Mouse (Mus musculus) lung, embryonic 16.5 days (tissue): Measurements from ENCODE around the gene Spint1. TPM values are rescaled to one million over a fixed set of nuclear protein-coding genes. Genes with fewer than 3 reads are reported as not detected.
A peak's percentile ranks its signal among the peaks of the same experiment; 100 is the strongest.

Experiments
- ATAC-seq: fragments of 200-750 bp; cut with Nextera tagmentation; 2 replicates; pipeline ENCODE4 v1.8.0; 2017; ENCODE audit warnings: low read depth, mild to moderate bottlenecking, moderate library complexity
- H3K27ac ChIP-seq: fragments of 300-500 bp; sonication (generic); 2 replicates; pipeline ENCODE4 v1.5.1; 2014; ENCODE audit warnings: mild to moderate bottlenecking, control low read depth, low read length
- H3K27me3 ChIP-seq: fragments of 300-500 bp; sonication (generic); 2 replicates; pipeline ENCODE4 v1.6.1; 2014; ENCODE audit warnings: low read depth, low read length, mixed read lengths; ENCODE audit not compliant: control insufficient read depth, insufficient read depth
- H3K36me3 ChIP-seq: fragments of 300-500 bp; sonication (generic); 2 replicates; pipeline ENCODE4 v1.6.1; 2014; ENCODE audit warnings: low read length; ENCODE audit not compliant: control insufficient read depth, insufficient read depth
- H3K4me1 ChIP-seq: fragments of 300-500 bp; sonication (generic); replicated peaks from 2 replicates; pipeline ENCODE4 v1.6.1; 2014; ENCODE audit warnings: low read length, mixed read lengths; ENCODE audit not compliant: control insufficient read depth, insufficient read depth
- H3K4me2 ChIP-seq: fragments of 300-500 bp; sonication (generic); 2 replicates; pipeline ENCODE4 v1.6.1; 2014; ENCODE audit warnings: low read depth, low read length, control low read depth
- H3K4me3 ChIP-seq: fragments of 300-500 bp; sonication (generic); 2 replicates; pipeline ENCODE4 v1.5.1; 2014; ENCODE audit warnings: mild to moderate bottlenecking, low read length, control low read depth
- H3K9ac ChIP-seq: fragments of 300-500 bp; sonication (generic); 2 replicates; pipeline ENCODE4 v1.6.1; 2014; ENCODE audit warnings: low read length, control low read depth
- H3K9me3 ChIP-seq: fragments of 300-500 bp; sonication (generic); 2 replicates; pipeline ENCODE4 v1.6.1; 2016; ENCODE audit warnings: low read length; ENCODE audit not compliant: control insufficient read depth
- WGBS: fragments of 180-500 bp; shearing (Covaris S2); extraction: QIAGEN DNeasy Blood & Tissue Kit; methylation state at CpG from one replicate; pipeline ENCODE4 v1.1.7; 2014; 5-methylcytosine and 5-hydroxymethylcytosine counted together
- polyA plus RNA-seq: library from polyadenylated mRNA; unstranded; fragments of >200 nt; fragmentation: Nextera tagmentation; extraction: Ambion mirVana; gene quantifications from 2 replicates; pipeline ENCODE4 v1.2.1, GENCODE M21; 2015

Gene Spint1
- polyA plus RNA-seq, 1 experiment from 2014 or later, result 34.2 TPM

GRCm38 (mm10) chr2:119254976-119255375, 17.8 kb downstream of the Spint1 start:
- H3K27me3 ChIP-seq, result peaks cover 11% of the 10 kb centered on the region
- no peak overlapping the region for H3K27ac ChIP-seq
- ATAC-seq, result no peak
- no peak overlapping the region for H3K4me2 ChIP-seq
- H3K4me1 ChIP-seq, result 0 out of 2 replicates have a peak, but pooled peaks cover 3% of the 10 kb centered on the region
- 27% methylated on average over 7 of the region's 7 CpGs for WGBS
- no peak overlapping the region for H3K9ac ChIP-seq
- H3K36me3 ChIP-seq, result no peaks in the 10 kb centered on the region
- H3K9me3 ChIP-seq, result no peaks in the 10 kb centered on the region
- H3K4me3 ChIP-seq, result no peak overlapping the region

GRCm38 (mm10) chr2:119260518-119260917, 23.4 kb downstream of the Spint1 start:
- Histone ChIP-seq H3K36me3 (no peaks in the 10 kb centered on the region), H3K4me3 (no peak overlapping the region), H3K9me3 (no peaks in the 10 kb centered on the region), H3K9ac (no peak overlapping the region), H3K27me3 (peaks cover under 1% of the 10 kb centered on the region), H3K4me1 (peaks cover 6% of the 10 kb centered on the region), H3K27ac (no peak overlapping the region), H3K4me2 (no peak overlapping the region)
- ATAC-seq, result no peak
- WGBS, result 75% methylated on average over 1 of the region's 1 CpGs

DNA sequence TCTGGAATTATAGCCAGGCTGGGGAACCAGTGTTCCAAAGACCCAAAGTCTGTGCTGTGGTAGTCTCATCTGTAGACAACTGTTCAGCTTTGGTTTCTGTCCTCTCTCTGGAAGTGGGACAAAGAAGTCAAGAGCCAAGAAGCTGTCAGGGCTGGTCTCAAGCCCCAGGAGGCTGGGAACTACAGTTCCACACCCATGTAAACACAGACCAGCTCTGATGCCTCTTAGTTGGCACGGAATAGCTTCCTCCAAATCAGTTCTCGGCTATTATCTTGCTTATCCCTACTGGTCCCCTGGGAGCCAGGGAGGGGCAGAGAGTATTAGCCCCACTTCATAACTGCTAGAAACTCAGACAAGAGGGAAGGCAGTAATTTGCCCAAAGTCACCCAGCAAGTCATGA, 24.2 kb downstream of the Spint1 start:
- ATAC-seq, result peak; percentile 67
- 30% methylated on average over 2 of the region's 2 CpGs for WGBS

GRCm38 (mm10) chr2:119262978-119263377, 25.8 kb downstream of the Spint1 start:
- WGBS, result 18% methylated on average over 8 of the region's 8 CpGs
- peak; percentile 87 for ATAC-seq
- no peak overlapping the region for H3K4me3 ChIP-seq

More for the DNA sequence above, 24.2 kb downstream of the Spint1 start:
- Histone ChIP-seq H3K27me3 (no peaks in the 10 kb centered on the region), H3K4me3 (no peak overlapping the region), H3K4me1 (peaks cover 6% of the 10 kb centered on the region), H3K9me3 (no peaks in the 10 kb centered on the region), H3K36me3 (no peaks in the 10 kb centered on the region), H3K4me2 (no peak overlapping the region), H3K27ac (no peak overlapping the region), H3K9ac (no peak overlapping the region)

GRCm38 (mm10) chr2:119263813-119264212, 26.7 kb downstream of the Spint1 start:
- peaks cover 6% of the 10 kb centered on the region for H3K4me1 ChIP-seq
- H3K9me3 ChIP-seq, result no peaks in the 10 kb centered on the region
- no peak for ATAC-seq
- no peak overlapping the region for H3K4me2 ChIP-seq
- 71% methylated on average over 5 of the region's 5 CpGs for WGBS
- H3K36me3 ChIP-seq, result no peaks in the 10 kb centered on the region
- no peak overlapping the region for H3K27ac ChIP-seq
- no peaks in the 10 kb centered on the region for H3K27me3 ChIP-seq
- no peak overlapping the region for H3K9ac ChIP-seq
- no peak overlapping the region for H3K4me3 ChIP-seq

More at GRCm38 (mm10) chr2:119262978-119263377, 25.8 kb downstream of the Spint1 start:
- H3K36me3 ChIP-seq, result no peaks in the 10 kb centered on the region
- H3K4me1 ChIP-seq, result peaks cover 6% of the 10 kb centered on the region
- no peaks in the 10 kb centered on the region for H3K27me3 ChIP-seq
- no peaks in the 10 kb centered on the region for H3K9me3 ChIP-seq
- peak overlapping the region; percentile 34; the same call in 1 of the 2 replicates for H3K4me2 ChIP-seq
- H3K27ac ChIP-seq, result peak overlapping the region; percentile 44
- H3K9ac ChIP-seq, result peak overlapping the region; percentile 22; the same call in 1 of the 2 replicates

DNA sequence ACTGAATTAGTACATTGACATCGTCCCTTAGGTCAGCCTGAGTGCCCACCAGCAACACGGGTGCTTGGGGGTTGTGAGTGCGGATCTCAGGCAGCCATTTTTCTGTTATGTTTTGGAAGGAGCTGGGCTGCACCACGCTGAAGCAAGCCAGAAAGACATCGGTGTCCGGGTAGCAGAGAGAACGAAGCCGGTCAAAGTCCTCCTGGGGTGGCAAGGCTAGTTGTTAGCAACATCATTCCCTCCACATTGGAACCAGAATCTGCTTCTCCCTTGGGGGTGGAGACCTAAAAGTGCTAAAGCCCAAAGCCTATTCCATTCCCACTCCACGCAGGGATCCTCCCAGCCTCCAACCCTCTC, 33.1 kb downstream of the Spint1 start:
- Histone ChIP-seq H3K27me3 (peaks cover 6% of the 10 kb centered on the region), H3K9ac (no peak overlapping the region; the same call in 1 of the 2 replicates), H3K27ac (no peak overlapping the region), H3K4me2 (peak overlapping the region; percentile 100), H3K4me3 (peak overlapping the region; percentile 64), H3K9me3 (no peaks in the 10 kb centered on the region), H3K36me3 (no peaks in the 10 kb centered on the region), H3K4me1 (peaks cover 3% of the 10 kb centered on the region; the same call in 1 of the 2 replicates)
- no peak for ATAC-seq
- WGBS, result 56% methylated on average over 9 of the region's 9 CpGs

DNA sequence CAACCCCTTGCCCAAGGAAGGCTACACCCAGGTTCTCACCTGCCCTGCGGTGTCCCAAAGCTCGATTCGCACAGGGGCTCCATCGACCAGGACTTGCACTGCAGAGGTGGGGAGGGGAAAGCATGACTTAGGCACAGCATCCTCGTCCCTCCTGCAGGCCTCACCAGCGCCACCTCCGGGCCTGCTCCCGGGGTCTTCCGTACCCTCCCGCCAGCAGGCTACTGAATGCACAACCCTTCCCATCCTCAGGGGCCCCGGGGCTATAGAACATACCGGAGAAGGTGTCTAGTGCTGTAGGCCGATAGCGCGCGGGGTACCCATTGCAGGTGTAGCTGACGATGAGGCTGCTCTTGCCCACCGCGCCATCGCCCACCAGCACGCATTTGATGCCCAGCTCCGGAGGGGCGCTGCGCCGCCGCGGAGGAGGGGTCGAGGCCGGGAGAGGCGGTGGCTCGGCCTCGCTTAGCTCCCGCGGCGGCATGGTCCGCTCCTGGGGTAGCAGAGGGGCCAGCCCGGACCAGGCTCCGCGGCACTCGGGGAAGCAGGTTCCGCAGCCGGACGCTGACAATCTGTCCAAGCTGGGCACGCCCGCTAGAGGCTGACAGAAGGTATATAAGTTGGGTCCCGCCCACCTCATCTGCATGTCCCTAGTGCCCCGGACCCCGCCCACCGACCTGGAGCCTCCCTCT, 33.6 kb downstream of the Spint1 start, which contains the start of gene Rhov:
Gene Rhov, minus strand, starts transcription at position 630 of the 689 bp plus-strand sequence.
- peak within 1 kb of the TSS; percentile 64 for H3K4me3 ChIP-seq
- H3K27ac ChIP-seq, result no peak within 1 kb of the TSS
- no peaks in the 10 kb centered on the region for H3K36me3 ChIP-seq
- H3K4me2 ChIP-seq, result peak within 1 kb of the TSS; percentile 100
- no peaks in the 10 kb centered on the region for H3K9me3 ChIP-seq
- WGBS, result under 1% methylated on average over 49 of the region's 49 CpGs
- peaks cover 3% of the 10 kb centered on the region; the same call in 1 of the 2 replicates for H3K4me1 ChIP-seq
- H3K27me3 ChIP-seq, result peaks cover 6% of the 10 kb centered on the region
- H3K9ac ChIP-seq, result peak within 1 kb of the TSS; percentile 68
- peak; percentile 89 for ATAC-seq

GRCm38 (mm10) chr2:119274126-119274525, 37.0 kb downstream of the Spint1 start:
- no peak overlapping the region for H3K9ac ChIP-seq
- no peak for ATAC-seq
- no peak overlapping the region for H3K4me3 ChIP-seq
- H3K9me3 ChIP-seq, result no peaks in the 10 kb centered on the region
- 77% methylated on average over 1 of the region's 1 CpGs for WGBS
- no peaks in the 10 kb centered on the region for H3K36me3 ChIP-seq
- peaks cover 6% of the 10 kb centered on the region for H3K27me3 ChIP-seq
- no peak overlapping the region for H3K4me2 ChIP-seq
- H3K27ac ChIP-seq, result no peak overlapping the region
- H3K4me1 ChIP-seq, result peaks cover 3% of the 10 kb centered on the region; the same call in 1 of the 2 replicates

GRCm38 (mm10) chr2:119276926-119277325, 39.8 kb downstream of the Spint1 start:
- no peaks in the 10 kb centered on the region for H3K4me1 ChIP-seq
- H3K4me3 ChIP-seq, result no peak overlapping the region
- H3K27ac ChIP-seq, result no peak overlapping the region
- H3K27me3 ChIP-seq, result no peaks in the 10 kb centered on the region
- 72% methylated on average over 7 of the region's 7 CpGs for WGBS
- no peaks in the 10 kb centered on the region for H3K36me3 ChIP-seq
- ATAC-seq, result no peak
- H3K9ac ChIP-seq, result no peak overlapping the region
- H3K4me2 ChIP-seq, result no peak overlapping the region
- H3K9me3 ChIP-seq, result no peaks in the 10 kb centered on the region
